Mouse (Mus musculus) myocyte (in vitro differentiated cells): ENCODE measurements around the gene Tmem267.

Source experiments
- CEBPB ChIP-seq: IDR thresholded peaks from 2 replicates; pipeline ENCODE4 v1.6.1; 2011; ENCODE audit warnings: mild to moderate bottlenecking, moderate library complexity; ENCODE audit not compliant: poor library complexity, insufficient read depth, severe bottlenecking
- E2F4 ChIP-seq: IDR thresholded peaks from one replicate; pipeline ENCODE4 v1.6.1; 2011; ENCODE audit warnings: mild to moderate bottlenecking, control low read depth, moderate library complexity; ENCODE audit not compliant: insufficient read depth
- MAX ChIP-seq: IDR thresholded peaks from one replicate; pipeline ENCODE4 v1.6.1; 2011; ENCODE audit warnings: low read depth, mild to moderate bottlenecking, control low read depth
- MYOD1 ChIP-seq, 3 experiments: IDR thresholded peaks; one replicate each; pipeline ENCODE4 v1.6.1; 2011; ENCODE audit warnings: control low read depth in 2 of 3, low read depth in 2 of 3, mild to moderate bottlenecking in 2 of 3, moderate library complexity in 1 of 3; ENCODE audit not compliant: insufficient read length in 2 of 3, control insufficient read depth in 1 of 3
- MYOG ChIP-seq, 3 experiments: IDR thresholded peaks; one replicate each; pipeline ENCODE4 v1.6.1; 2011; ENCODE audit warnings: control low read depth in 2 of 3, low read depth in 2 of 3, mild to moderate bottlenecking in 2 of 3; ENCODE audit not compliant: insufficient read length in 2 of 3, control insufficient read depth in 1 of 3, insufficient read depth in 1 of 3
- POLR2A ChIP-seq: IDR thresholded peaks from one replicate; pipeline ENCODE4 v1.6.1; 2011; ENCODE audit warnings: low read depth, mild to moderate bottlenecking, control low read depth, moderate library complexity; ENCODE audit not compliant: insufficient read length
- POLR2AphosphoS2 ChIP-seq: IDR thresholded peaks from one replicate; pipeline ENCODE4 v1.6.1; 2011; ENCODE audit warnings: low read depth, control low read depth; ENCODE audit not compliant: insufficient read length
- REST ChIP-seq: IDR thresholded peaks from one replicate; pipeline ENCODE4 v1.6.1; 2011; ENCODE audit warnings: mild to moderate bottlenecking, control low read depth, moderate library complexity; ENCODE audit not compliant: insufficient read depth, insufficient read length
- TCF12 ChIP-seq: IDR thresholded peaks from one replicate; pipeline ENCODE4 v1.6.1; 2011; ENCODE audit warnings: mild to moderate bottlenecking, control low read depth; ENCODE audit not compliant: poor library complexity, insufficient read depth, severe bottlenecking
- TCF3 ChIP-seq: IDR thresholded peaks from one replicate; pipeline ENCODE4 v1.6.1; 2011; ENCODE audit warnings: low read depth, control low read depth; ENCODE audit not compliant: insufficient read length
- USF1 ChIP-seq: IDR thresholded peaks from one replicate; pipeline ENCODE4 v1.6.1; 2011; ENCODE audit warnings: low read depth, mild to moderate bottlenecking, control low read depth, moderate library complexity

DNA sequence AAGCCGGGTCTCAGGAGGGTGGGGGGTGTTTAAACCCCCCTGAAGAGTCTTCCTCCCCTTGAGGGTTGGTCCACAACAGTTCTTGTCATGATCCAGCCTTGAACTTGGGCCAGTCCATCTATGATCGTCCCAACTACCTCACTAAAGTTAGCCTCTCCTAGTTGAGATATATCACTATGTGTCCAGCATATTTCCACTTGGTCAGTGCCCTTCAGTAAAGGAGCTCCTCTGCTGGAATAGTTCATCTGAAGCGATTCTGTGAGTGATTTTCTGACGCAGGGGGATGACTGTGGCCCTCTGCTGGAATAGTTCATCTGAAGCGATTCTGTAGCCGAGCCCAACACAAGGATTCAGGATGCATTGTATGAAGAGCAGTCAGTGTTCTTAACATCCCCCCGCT, 485 bp upstream of the Tmem267 start:
- TF ChIP-seq TCF12 (no peak), MYOG (IDR thresholded peaks at IDR 0.05; ENCODE audit: control insufficient read depth in 1 of 3, insufficient read depth in 1 of 3, insufficient read length in 2 of 3, low read depth in 2 of 3) (no peak), TCF3 (no peak), USF1 (no peak), POLR2A (no peak), E2F4 (no peak), POLR2AphosphoS2 (no peak), MYOD1 (IDR thresholded peaks at IDR 0.05; ENCODE audit: control insufficient read depth in 1 of 3, insufficient read length in 2 of 3, low read depth in 2 of 3) (no peak), CEBPB (no peak), REST (no peak), MAX (no peak)
